Mouse (Mus musculus) liver, postnatal 0 days (tissue): ENCODE data around the gene Trim46. TPM values are rescaled to one million over a fixed set of nuclear protein-coding genes. Genes with fewer than 3 reads are reported as not detected.

ENCODE experiments used
- ATAC-seq: fragments of 200-750 bp; cut with Nextera tagmentation; 2 replicates; pipeline ENCODE4 v1.8.0; 2017; ENCODE audit warnings: mild to moderate bottlenecking, moderate library complexity
- DNase-seq: peaks from one replicate; pipeline ENCODE4 v3.0.0-alpha.2; 2016
- H3K27ac ChIP-seq: fragments of 300-500 bp; sonication (generic); 2 replicates; pipeline ENCODE4 v1.5.1; 2014; ENCODE audit warnings: antibody characterized with exemption, moderate library complexity, mild to moderate bottlenecking, low read depth
- H3K27me3 ChIP-seq: fragments of 300-500 bp; sonication (generic); 2 replicates; pipeline ENCODE4 v1.6.1; 2014; ENCODE audit warnings: low read length, control low read depth, mixed read lengths; ENCODE audit not compliant: insufficient read depth
- H3K36me3 ChIP-seq: fragments of 300-500 bp; sonication (generic); replicated peaks from 2 replicates; pipeline ENCODE4 v1.6.1; 2014; ENCODE audit warnings: mild to moderate bottlenecking, control low read depth, low read length, moderate library complexity, mixed read lengths; ENCODE audit not compliant: insufficient read depth
- H3K4me1 ChIP-seq: fragments of 300-500 bp; sonication (generic); 2 replicates; pipeline ENCODE4 v1.6.1; 2014; ENCODE audit warnings: antibody characterized with exemption, mild to moderate bottlenecking, control low read depth; ENCODE audit not compliant: insufficient read depth
- H3K4me2 ChIP-seq: fragments of 300-500 bp; sonication (generic); 2 replicates; pipeline ENCODE4 v1.6.1; 2014; ENCODE audit warnings: low read depth, mild to moderate bottlenecking, low read length, moderate library complexity, mixed read lengths
- H3K4me3 ChIP-seq: fragments of 300-500 bp; sonication (generic); 2 replicates; pipeline ENCODE4 v1.5.1; 2014; ENCODE audit warnings: low read depth, low read length
- H3K9ac ChIP-seq: fragments of 300-500 bp; sonication (generic); replicated peaks from 2 replicates; pipeline ENCODE4 v1.6.1; 2014; ENCODE audit warnings: mild to moderate bottlenecking, moderate library complexity
- H3K9me3 ChIP-seq: fragments of 300-500 bp; sonication (generic); 2 replicates; pipeline ENCODE4 v1.6.1; 2016; ENCODE audit warnings: mild to moderate bottlenecking, control low read depth, low read length, mixed read lengths
- CTCF ChIP-seq: sonication (generic); IDR thresholded peaks from 2 replicates; pipeline ENCODE4 v1.5.1; 2016; ENCODE audit warnings: antibody characterized with exemption, low read depth
- EP300 ChIP-seq: IDR thresholded peaks from 2 replicates; pipeline ENCODE4 v1.6.1; 2016; ENCODE audit warnings: antibody characterized with exemption, low read depth, mild to moderate bottlenecking
- WGBS: fragments of 180-500 bp; shearing (Covaris S2); extraction: QIAGEN DNeasy Blood & Tissue Kit; methylation state at CpG from one replicate; pipeline ENCODE4 v1.1.7; 2014; ENCODE audit not compliant: insufficient replicate concordance; 5-methylcytosine and 5-hydroxymethylcytosine counted together
- polyA plus RNA-seq: library from polyadenylated mRNA; unstranded; fragments of >200 nt; fragmentation: Nextera tagmentation; extraction: Ambion mirVana; gene quantifications from 2 replicates; pipeline ENCODE4 v1.2.1, GENCODE M21; 2015

The Trim46 gene
- polyA plus RNA-seq, 1 experiment from 2014 or later: 0.21 TPM

DNA sequence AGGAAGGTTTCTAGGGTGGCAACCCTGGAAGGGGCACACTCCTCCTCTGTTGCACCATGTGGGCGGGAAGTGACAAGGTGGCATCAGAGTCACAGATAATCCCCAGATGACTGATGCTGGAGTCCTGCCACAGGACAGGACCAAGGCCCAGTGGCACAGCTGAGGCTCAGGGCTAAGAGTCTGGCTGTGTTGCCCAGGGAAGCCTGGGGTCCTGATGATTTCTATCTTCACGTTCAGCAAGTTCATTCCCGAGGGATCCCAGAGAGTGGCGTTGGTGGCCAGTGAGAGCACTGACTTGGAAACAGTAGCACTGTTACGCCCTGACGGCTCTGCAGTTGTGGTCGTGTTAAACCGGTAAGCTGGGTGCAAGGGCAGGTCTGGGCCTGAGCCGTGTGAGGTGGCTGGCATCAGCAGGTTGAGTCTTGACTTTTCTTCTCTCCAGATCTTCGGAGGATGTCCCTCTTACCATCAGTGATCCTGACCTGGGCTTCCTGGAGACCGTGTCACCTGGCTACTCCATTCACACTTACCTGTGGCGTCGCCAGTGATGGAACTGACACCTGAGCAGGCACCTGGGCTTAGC lies 37.9 kb downstream of the Trim46 start:
- Histone ChIP-seq H3K27me3 (no peaks in the 10 kb centered on the region), H3K9me3 (no peaks in the 10 kb centered on the region), H3K27ac (no peak overlapping the region), H3K4me1 (peaks cover 6% of the 10 kb centered on the region; the same call in 1 of the 2 replicates), H3K36me3 (peaks cover 58% of the 10 kb centered on the region), H3K4me2 (no peak overlapping the region), H3K9ac (no peak overlapping the region), H3K4me3 (no peak overlapping the region)
- no peak for ATAC-seq
- no peak for DNase-seq
- 85% methylated on average over 13 of the region's 13 CpGs for WGBS
- TF ChIP-seq CTCF: no peak
- no peak for TF ChIP-seq EP300

DNA sequence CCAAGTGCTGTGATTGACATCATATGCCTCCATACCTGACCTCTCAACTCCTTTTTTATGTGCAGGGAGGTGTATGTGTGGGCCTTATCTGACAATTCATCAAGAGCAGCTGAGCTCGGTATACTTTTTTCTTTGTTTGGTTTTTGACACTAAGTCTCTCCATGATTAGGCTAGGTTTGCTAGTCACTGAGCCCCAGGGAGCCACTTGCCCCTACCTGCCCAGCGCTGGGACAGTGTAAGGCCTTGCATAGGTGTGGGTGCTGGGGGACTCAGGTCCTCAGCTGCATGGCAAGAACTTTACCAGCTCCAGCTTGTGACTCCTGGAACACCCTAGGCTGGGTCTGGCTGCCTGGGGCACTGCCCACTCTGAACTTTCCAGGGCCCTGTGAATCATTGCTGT lies 39.4 kb downstream of the Trim46 start:
- Histone ChIP-seq H3K4me3 (no peak overlapping the region), H3K27ac (no peak overlapping the region), H3K9me3 (no peaks in the 10 kb centered on the region), H3K27me3 (no peaks in the 10 kb centered on the region), H3K4me2 (no peak overlapping the region), H3K9ac (no peak overlapping the region), H3K36me3 (peaks cover 58% of the 10 kb centered on the region), H3K4me1 (peaks cover 5% of the 10 kb centered on the region; the same call in 1 of the 2 replicates)
- ATAC-seq (no peak), DNase-seq (no peak)
- 78% methylated on average over 2 of the region's 2 CpGs for WGBS
- TF ChIP-seq EP300: no peak
- no peak for TF ChIP-seq CTCF

DNA sequence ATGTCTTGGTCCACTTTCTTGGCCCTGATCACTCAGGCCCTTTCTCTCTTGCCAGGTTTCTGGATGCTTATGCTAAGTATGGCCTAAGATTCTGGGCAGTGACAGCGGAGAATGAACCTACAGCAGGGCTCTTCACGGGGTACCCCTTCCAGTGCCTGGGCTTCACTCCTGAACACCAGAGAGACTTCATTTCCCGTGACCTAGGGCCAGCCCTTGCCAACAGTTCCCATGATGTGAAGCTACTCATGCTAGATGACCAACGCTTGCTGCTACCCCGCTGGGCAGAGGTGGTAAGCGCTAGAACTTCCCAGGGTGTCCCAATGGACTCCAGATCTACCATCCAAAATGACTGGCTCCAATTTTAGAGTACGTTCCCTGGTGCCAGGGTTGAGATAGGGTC lies 40.0 kb downstream of the Trim46 start:
- WGBS: 87% methylated on average over 7 of the region's 7 CpGs
- no peaks in the 10 kb centered on the region for H3K27me3 ChIP-seq
- H3K36me3 ChIP-seq: peaks cover 58% of the 10 kb centered on the region

DNA sequence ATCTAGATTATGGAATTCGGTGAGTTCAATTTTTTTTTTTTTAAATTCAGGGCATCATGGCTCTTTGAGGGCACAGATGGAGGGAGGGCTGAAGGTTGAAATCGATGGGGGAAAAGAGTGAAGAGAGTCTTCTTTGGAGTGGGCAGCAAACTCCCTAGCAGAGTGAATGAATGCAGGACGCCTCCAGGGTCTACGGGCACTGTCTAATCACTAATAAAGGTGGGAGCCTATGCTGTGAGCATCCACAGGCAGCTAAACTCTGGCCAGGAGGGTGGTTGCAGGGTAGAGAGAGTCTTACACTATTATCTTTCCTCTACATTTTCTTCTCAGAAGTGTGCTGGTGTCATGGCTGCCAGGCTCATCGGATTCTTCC lies 43.0 kb downstream of the Trim46 start:
- H3K4me2 ChIP-seq: peak overlapping the region; percentile 84
- no peak for TF ChIP-seq EP300
- TF ChIP-seq CTCF: no peak
- peaks cover 37% of the 10 kb centered on the region for H3K36me3 ChIP-seq
- H3K9ac ChIP-seq: peak overlapping the region; percentile 68
- peak overlapping the region; percentile 54 for H3K4me3 ChIP-seq
- H3K9me3 ChIP-seq: no peaks in the 10 kb centered on the region
- ATAC-seq: peak; percentile 28
- peaks cover 5% of the 10 kb centered on the region; the same call in 1 of the 2 replicates for H3K4me1 ChIP-seq
- no peak for DNase-seq
- H3K27ac ChIP-seq: no peak overlapping the region
- no peaks in the 10 kb centered on the region for H3K27me3 ChIP-seq
- WGBS: 28% methylated on average over 5 of the region's 5 CpGs

More for the DNA sequence above, 40.0 kb downstream of the Trim46 start:
- Histone ChIP-seq H3K27ac (no peak overlapping the region), H3K4me3 (no peak overlapping the region), H3K4me2 (no peak overlapping the region), H3K4me1 (peaks cover 5% of the 10 kb centered on the region; the same call in 1 of the 2 replicates), H3K9ac (no peak overlapping the region), H3K9me3 (no peaks in the 10 kb centered on the region)
- DNase-seq (no peak), ATAC-seq (no peak)
- TF ChIP-seq CTCF (no peak), EP300 (no peak)

DNA sequence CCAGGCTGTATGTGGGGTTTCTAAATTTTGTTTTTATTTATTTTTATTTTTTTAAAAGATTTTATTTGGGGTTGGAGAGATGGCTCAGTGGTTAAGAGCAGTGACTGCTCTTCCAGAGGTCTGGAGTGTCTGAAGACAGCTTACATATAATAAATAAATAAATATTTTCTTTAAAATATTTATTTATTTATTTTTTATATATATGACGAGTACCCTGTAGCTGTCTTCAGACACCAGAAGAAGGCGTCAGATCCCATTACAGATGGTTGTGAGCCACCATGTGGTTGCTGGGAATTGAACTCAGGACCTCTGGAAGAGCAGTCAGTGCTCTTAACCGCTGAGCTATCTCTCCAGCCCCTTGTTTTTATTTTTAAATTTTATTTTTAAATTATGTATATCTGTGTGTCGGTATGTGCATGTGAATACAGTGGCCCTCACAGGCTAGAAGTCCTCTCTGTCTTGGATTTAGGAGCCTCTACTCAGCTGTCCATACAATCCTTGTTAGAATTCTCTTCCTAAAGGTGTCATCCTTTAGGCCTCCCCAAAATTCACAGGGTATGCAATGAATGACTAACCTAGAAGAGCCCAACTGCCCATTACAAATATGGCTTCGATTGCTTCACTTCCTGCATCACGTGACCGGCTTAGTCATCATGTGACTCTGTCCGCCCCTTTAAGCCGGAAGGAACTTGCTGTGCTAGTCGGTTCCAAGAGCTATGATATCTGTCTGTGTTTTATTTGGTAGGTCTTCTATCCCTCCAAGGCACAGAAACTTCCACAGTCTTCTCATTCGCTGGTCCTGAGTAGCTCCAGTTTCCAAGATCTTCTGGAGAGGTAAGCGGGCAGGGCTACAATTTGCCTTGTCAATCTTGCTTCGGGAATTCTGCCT lies 43.6 kb downstream of the Trim46 start, which contains the start of gene Gba:
TSS of gene Gba (plus strand) at position 676 of the 889 bp plus-strand sequence.
- ATAC-seq: peak; percentile 87
- Histone ChIP-seq H3K27ac (no peak within 1 kb of the TSS), H3K4me3 (peak within 1 kb of the TSS; percentile 54), H3K36me3 (peaks cover 30% of the 10 kb centered on the region), H3K27me3 (no peaks in the 10 kb centered on the region), H3K4me1 (peaks cover 5% of the 10 kb centered on the region; the same call in 1 of the 2 replicates), H3K9me3 (no peaks in the 10 kb centered on the region), H3K9ac (peak within 1 kb of the TSS; percentile 68), H3K4me2 (peak within 1 kb of the TSS; percentile 84)
- WGBS: 23% methylated on average over 13 of the region's 13 CpGs
- TF ChIP-seq CTCF (no peak), EP300 (peak; percentile 28; the same call in 1 of the 2 replicates)
- peak; percentile 89 for DNase-seq

DNA sequence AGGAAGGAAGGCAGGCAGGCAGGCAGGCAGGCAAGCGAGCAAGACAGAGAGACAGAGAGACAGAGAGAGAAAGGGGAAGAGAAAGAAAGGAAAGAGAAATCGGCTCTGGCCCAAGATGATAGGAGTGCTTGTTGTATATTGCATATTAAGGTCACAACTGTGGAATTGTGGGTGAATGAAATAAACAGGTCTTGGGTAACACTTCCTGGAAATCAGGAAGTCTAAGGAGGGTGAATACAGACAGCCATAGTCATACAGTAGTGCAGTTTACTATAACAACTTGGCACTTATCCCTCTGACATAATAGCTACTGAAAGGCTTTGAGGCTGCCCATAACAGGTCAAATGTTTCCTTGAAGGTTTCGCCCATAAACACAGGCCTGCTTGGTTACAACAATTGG lies 46.3 kb downstream of the Trim46 start:
- Histone ChIP-seq H3K9me3 (no peaks in the 10 kb centered on the region), H3K27ac (no peak overlapping the region), H3K4me2 (no peak overlapping the region), H3K27me3 (no peaks in the 10 kb centered on the region), H3K9ac (no peak overlapping the region), H3K36me3 (peaks cover 6% of the 10 kb centered on the region; the same call in 1 of the 2 replicates), H3K4me3 (no peak overlapping the region), H3K4me1 (peaks cover 11% of the 10 kb centered on the region)
- WGBS: 49% methylated on average over 3 of the region's 3 CpGs
- no peak for DNase-seq
- TF ChIP-seq EP300: no peak
- no peak for ATAC-seq
